Mouse (Mus musculus): Measurements from ENCODE around the gene Amy1. TPM values are rescaled to one million over a fixed set of nuclear protein-coding genes. Genes with fewer than 3 reads are reported as not detected.
A peak's percentile ranks its signal among the peaks of the same experiment; 100 is the strongest.
"Not testable (repeated sequence)": the region's sequence is repeated elsewhere in the genome, so short reads cannot be mapped to it uniquely, and the experiment has no call there.

Amy1 gene
- polyA plus RNA-seq, 1 experiment, result 2.3 TPM

GRCm38 (mm10) chr3:113629606-113630359 lies 23.3 kb upstream of the Amy1 start, which contains the start of gene Rnpc3:
TSS of gene Rnpc3 (minus strand) at chr3:113630149.
- DNase-seq, result peak; percentile 95
- peak; percentile 86 for TF ChIP-seq CTCF (IDR thresholded peaks at IDR 0.05; ENCODE audit: borderline replicate concordance, control insufficient read depth, extremely low read depth, insufficient read depth, low read length, poor library complexity)
- TF ChIP-seq POLR2A (IDR thresholded peaks at IDR 0.05; ENCODE audit: control insufficient read depth, extremely low read depth, insufficient read depth, low read length, poor library complexity), result peak; percentile 90

GRCm38 (mm10) chr3:113590844-113591243 lies 15.7 kb downstream of the Amy1 start:
- DNase-seq, result no peak
- Histone ChIP-seq H3K4me1 (replicated peaks; ENCODE audit: control insufficient read depth, insufficient read depth, low read length) (no peaks in the 10 kb centered on the region), H3K27ac (ENCODE audit: control insufficient read depth, insufficient read depth, low read length) (no peak overlapping the region), H3K36me3 (ENCODE audit: control insufficient read depth, insufficient read depth, low read length) (no peaks in the 10 kb centered on the region), H3K27me3 (ENCODE audit: control insufficient read depth, insufficient read depth, low read length) (no peaks in the 10 kb centered on the region), H3K4me3 (ENCODE audit: control insufficient read depth, insufficient read depth, low read length) (no peak overlapping the region)
- TF ChIP-seq POLR2A (IDR thresholded peaks at IDR 0.05; ENCODE audit: control insufficient read depth, extremely low read depth, insufficient read depth, low read length, poor library complexity) (no peak), CTCF (IDR thresholded peaks at IDR 0.05; ENCODE audit: borderline replicate concordance, control insufficient read depth, extremely low read depth, insufficient read depth, low read length, poor library complexity) (no peak)
- WGBS, result 77% methylated on average over 1 of the region's 1 CpGs

More at GRCm38 (mm10) chr3:113629606-113630359, 23.3 kb upstream of the Amy1 start, which contains the start of gene Rnpc3:
- Histone ChIP-seq H3K4me1 (replicated peaks; ENCODE audit: control insufficient read depth, insufficient read depth, low read length) (no peaks in the 10 kb centered on the region; the same call in 1 of the 2 replicates), H3K27ac (ENCODE audit: control insufficient read depth, insufficient read depth, low read length) (peak within 1 kb of the TSS; percentile 91), H3K4me3 (ENCODE audit: control insufficient read depth, insufficient read depth, low read length) (peak within 1 kb of the TSS; percentile 77), H3K36me3 (ENCODE audit: control insufficient read depth, insufficient read depth, low read length) (no peaks in the 10 kb centered on the region), H3K27me3 (ENCODE audit: control insufficient read depth, insufficient read depth, low read length) (no peaks in the 10 kb centered on the region)
- under 1% methylated on average over 70 of the region's 70 CpGs for WGBS

- WGBS, result 88% methylated on average over 4 of the region's 4 CpGs
- no peak for DNase-seq
- TF ChIP-seq POLR2A (IDR thresholded peaks at IDR 0.05; ENCODE audit: control insufficient read depth, extremely low read depth, insufficient read depth, low read length, poor library complexity), result no peak
- TF ChIP-seq CTCF (IDR thresholded peaks at IDR 0.05; ENCODE audit: borderline replicate concordance, control insufficient read depth, extremely low read depth, insufficient read depth, low read length, poor library complexity), result no peak
- H3K27me3 ChIP-seq (ENCODE audit: control insufficient read depth, insufficient read depth, low read length), result no peaks in the 10 kb centered on the region
- H3K4me1 ChIP-seq (replicated peaks; ENCODE audit: control insufficient read depth, insufficient read depth, low read length), result no peaks in the 10 kb centered on the region
- no peak overlapping the region for H3K27ac ChIP-seq (ENCODE audit: control insufficient read depth, insufficient read depth, low read length)
- H3K36me3 ChIP-seq (ENCODE audit: control insufficient read depth, insufficient read depth, low read length), result no peaks in the 10 kb centered on the region
- H3K4me3 ChIP-seq (ENCODE audit: control insufficient read depth, insufficient read depth, low read length), result no peak overlapping the region
Observed at GRCm38 (mm10) chr3:113574578-113574977, 31.9 kb downstream of the Amy1 start.

GRCm38 (mm10) chr3:113574138-113574537 lies 32.4 kb downstream of the Amy1 start:
- no peak for DNase-seq
- no peaks in the 10 kb centered on the region for H3K4me1 ChIP-seq (replicated peaks; ENCODE audit: control insufficient read depth, insufficient read depth, low read length)
- no peaks in the 10 kb centered on the region for H3K36me3 ChIP-seq (ENCODE audit: control insufficient read depth, insufficient read depth, low read length)
- no peak overlapping the region for H3K27ac ChIP-seq (ENCODE audit: control insufficient read depth, insufficient read depth, low read length)
- 85% methylated on average over 2 of the region's 2 CpGs for WGBS
- TF ChIP-seq CTCF (IDR thresholded peaks at IDR 0.05; ENCODE audit: borderline replicate concordance, control insufficient read depth, extremely low read depth, insufficient read depth, low read length, poor library complexity), result no peak
- no peak for TF ChIP-seq POLR2A (IDR thresholded peaks at IDR 0.05; ENCODE audit: control insufficient read depth, extremely low read depth, insufficient read depth, low read length, poor library complexity)
- no peaks in the 10 kb centered on the region for H3K27me3 ChIP-seq (ENCODE audit: control insufficient read depth, insufficient read depth, low read length)
- no peak overlapping the region for H3K4me3 ChIP-seq (ENCODE audit: control insufficient read depth, insufficient read depth, low read length)

GRCm38 (mm10) chr3:113572158-113572557 lies 34.3 kb downstream of the Amy1 start:
- DNase-seq, result no peak
- H3K4me3 ChIP-seq (ENCODE audit: control insufficient read depth, insufficient read depth, low read length), result no peak overlapping the region
- H3K4me1 ChIP-seq (replicated peaks; ENCODE audit: control insufficient read depth, insufficient read depth, low read length), result no peaks in the 10 kb centered on the region
- H3K27me3 ChIP-seq (ENCODE audit: control insufficient read depth, insufficient read depth, low read length), result no peaks in the 10 kb centered on the region
- WGBS, result 89% methylated on average over 3 of the region's 3 CpGs
- H3K27ac ChIP-seq (ENCODE audit: control insufficient read depth, insufficient read depth, low read length), result no peak overlapping the region
- TF ChIP-seq POLR2A (IDR thresholded peaks at IDR 0.05; ENCODE audit: control insufficient read depth, extremely low read depth, insufficient read depth, low read length, poor library complexity), result no peak
- TF ChIP-seq CTCF (IDR thresholded peaks at IDR 0.05; ENCODE audit: borderline replicate concordance, control insufficient read depth, extremely low read depth, insufficient read depth, low read length, poor library complexity), result no peak
- no peaks in the 10 kb centered on the region for H3K36me3 ChIP-seq (ENCODE audit: control insufficient read depth, insufficient read depth, low read length)

GRCm38 (mm10) chr3:113539692-113540091 lies 66.8 kb downstream of the Amy1 start:
- Histone ChIP-seq H3K4me3 (ENCODE audit: control insufficient read depth, insufficient read depth, low read length) (no peak overlapping the region), H3K36me3 (ENCODE audit: control insufficient read depth, insufficient read depth, low read length) (no peaks in the 10 kb centered on the region), H3K27me3 (ENCODE audit: control insufficient read depth, insufficient read depth, low read length) (no peaks in the 10 kb centered on the region), H3K4me1 (replicated peaks; ENCODE audit: control insufficient read depth, insufficient read depth, low read length) (no peaks in the 10 kb centered on the region), H3K27ac (ENCODE audit: control insufficient read depth, insufficient read depth, low read length) (no peak overlapping the region)
- DNase-seq, result no peak
- TF ChIP-seq POLR2A (IDR thresholded peaks at IDR 0.05; ENCODE audit: control insufficient read depth, extremely low read depth, insufficient read depth, low read length, poor library complexity) (no peak), CTCF (IDR thresholded peaks at IDR 0.05; ENCODE audit: borderline replicate concordance, control insufficient read depth, extremely low read depth, insufficient read depth, low read length, poor library complexity) (no peak)

- not testable (repeated sequence) for H3K36me3 ChIP-seq (ENCODE audit: control insufficient read depth, insufficient read depth, low read length); H3K27me3 ChIP-seq (ENCODE audit: control insufficient read depth, insufficient read depth, low read length); DNase-seq; H3K27ac ChIP-seq (ENCODE audit: control insufficient read depth, insufficient read depth, low read length); H3K4me3 ChIP-seq (ENCODE audit: control insufficient read depth, insufficient read depth, low read length); H3K4me1 ChIP-seq (replicated peaks; ENCODE audit: control insufficient read depth, insufficient read depth, low read length)
- WGBS, result 90% methylated on average over 3 of the region's 3 CpGs
Observed at GRCm38 (mm10) chr3:113532328-113532727, 74.2 kb downstream of the Amy1 start, which contains the start of gene Amy2a1. TSS of gene Amy2a1 (minus strand) at chr3:113532428.
